ENCODE assay signal across 9 mouse cellular contexts in genomic region chr16:45757421-45758078, GRCm38 (mm10). TPM values are rescaled to one million over a fixed set of nuclear protein-coding genes. Genes with fewer than 3 reads are reported as not detected.
DNase-seq lines count a peak whose midpoint lies in the region; ATAC-seq and TF ChIP-seq lines count a peak whose summit lies in the region.
"Had no signal": no experiment of that assay in that cellular context is flagged by ENCODE, and none has a peak within 500 bp of the region (broad histone marks: within the 10 kb centered on the region; RNA-seq: fewer than 3 reads in every experiment).

No protein-coding gene starts in this region.

- peaks cover 46% of the 10 kb centered on the region for H3K36me3 ChIP-seq in lung, embryonic 14.5 days (ENCODE audit: insufficient read depth)

- no peaks in the 10 kb centered on the region for H3K4me1 ChIP-seq in lung, embryonic 14.5 days (ENCODE audit: insufficient read depth)

- TF ChIP-seq CTCF in lung, embryonic 14.5 days (IDR thresholded peaks at IDR 0.05; ENCODE audit: low read depth), result no peak

- H3K4me2 ChIP-seq in lung, embryonic 14.5 days, result no peak overlapping the region

- no peak overlapping the region for H3K9ac ChIP-seq in lung, embryonic 14.5 days

- H3K27ac ChIP-seq in lung, embryonic 14.5 days (ENCODE audit: low read depth), result peak overlapping the region; percentile 22; the same call in 1 of the 2 replicates

- H3K4me3 ChIP-seq in lung, embryonic 14.5 days (ENCODE audit: low read depth, low read length), result no peak overlapping the region
- H3K4me3 ChIP-seq: myocyte had no signal

- ATAC-seq in lung, embryonic 14.5 days (ENCODE audit: insufficient read depth), result peak; percentile 68

- DNase-seq in gastrocnemius, postnatal 14 days, result peak; percentile 23
- DNase-seq in gastrocnemius, postnatal 10 days, result no peak
- DNase-seq in heart, adult 11 months, result peak; percentile 99
- peak; percentile 68 for DNase-seq in kidney, adult 11 months
- DNase-seq in lung, embryonic 14.5 days, result peak; percentile 62
- DNase-seq in retina, embryonic 14.5 days (ENCODE audit: low spot score), result no peak
- no peak for DNase-seq in left cerebral cortex, adult 8-10 months (ENCODE audit: low spot score in 2 of 2)
- DNase-seq in spleen, adult 12 weeks (ENCODE audit: low spot score), result no peak

- intact Hi-C loops in gastrocnemius, postnatal 14 days (cut with DNase I; ENCODE audit: low total_unique reads), result no loop called here

- 70% methylated on average over 12 of the region's 12 CpGs for WGBS in lung, embryonic 14.5 days

- no peaks in the 10 kb centered on the region for H3K27me3 ChIP-seq in lung, embryonic 14.5 days (ENCODE audit: insufficient read depth, low read length)

- no peaks in the 10 kb centered on the region for H3K9me3 ChIP-seq in lung, embryonic 14.5 days (ENCODE audit: low read depth, low read length)

RNA-seq across cellular contexts. Expression of gene Abhd10, which starts 14.8 kb away (rescaled TPM):
- 1 to 10 TPM; 8.0 to 9.4 TPM for total RNA-seq in gastrocnemius, postnatal 14 days (2021)
- 10 to 100 TPM; 10.3 to 10.7 TPM for total RNA-seq in gastrocnemius, postnatal 10 days (2021)
- 35.6 and 39.6 TPM in 2 replicates for polyA plus RNA-seq in lung, embryonic 14.5 days (2014; fragmentation: Nextera tagmentation; extraction: Ambion mirVana)
- 10 to 100 TPM; 18.8 to 25.5 (median 25.4) TPM for total RNA-seq in left cerebral cortex, adult 8-10 months (2022)

RNA-seq across cellular contexts. Expression of gene Tagln3, which starts 33.1 kb away (rescaled TPM):
- total RNA-seq in gastrocnemius, postnatal 14 days (2021), result under 1 TPM; 0.35 to 0.49 TPM
- under 1 TPM; 0.70 to 0.90 TPM for total RNA-seq in gastrocnemius, postnatal 10 days (2021)
- 5.1 and 5.2 TPM in 2 replicates for polyA plus RNA-seq in lung, embryonic 14.5 days (2014; fragmentation: Nextera tagmentation; extraction: Ambion mirVana)
- 100 to 1,000 TPM; 282 to 335 (median 308) TPM for total RNA-seq in left cerebral cortex, adult 8-10 months (2022)

Comparison
In these comparisons a context has a peak if more than half of its experiments do, and no peak if none do; other contexts are left out.
1. DNase-seq: peak in gastrocnemius, postnatal 14 days (single experiment), heart, adult 11 months (single experiment), kidney, adult 11 months (single experiment) and lung, embryonic 14.5 days (single experiment); none in gastrocnemius, postnatal 10 days (single experiment), retina, embryonic 14.5 days (single experiment), left cerebral cortex, adult 8-10 months (0 of 2) and spleen, adult 12 weeks (single experiment).
2. RNA of gene Tagln3, which starts 33.1 kb away (total RNA-seq): 282 to 335 TPM in left cerebral cortex, adult 8-10 months; 0.70 to 0.90 TPM in gastrocnemius, postnatal 10 days and 0.35 to 0.49 TPM in gastrocnemius, postnatal 14 days; every median in the first group is over 100 times any median in the second.